Mouse (Mus musculus): ENCODE data around the gene Dnah6. TPM values are rescaled to one million over a fixed set of nuclear protein-coding genes. Genes with fewer than 3 reads are reported as not detected.

Dnah6 gene
- total RNA-seq, 2 experiments from 2014 or later, result 0.41 to 0.58 TPM

DNA sequence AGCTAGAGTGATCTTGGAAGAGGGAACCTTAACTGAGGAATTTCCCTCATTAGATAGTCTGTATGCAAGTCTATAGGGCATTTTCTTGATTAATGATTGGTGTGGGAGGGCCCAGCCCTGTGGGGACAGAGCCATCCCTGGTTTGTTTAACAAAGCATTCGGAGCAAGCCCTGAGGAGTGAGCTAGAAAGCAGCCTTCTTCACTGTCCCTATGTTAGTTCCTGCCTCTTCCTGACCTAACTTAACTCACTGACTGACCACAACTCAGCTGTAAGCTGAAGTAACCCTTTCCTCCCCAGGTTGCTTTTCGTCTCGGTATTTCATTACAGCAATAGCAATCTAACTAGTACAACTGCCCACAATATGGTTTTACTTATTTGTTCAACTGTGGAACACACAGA lies 39.0 kb downstream of the Dnah6 start:
- Histone ChIP-seq H3K4me3 (no peak overlapping the region), H3K27ac (no peak overlapping the region)
- DNase-seq (ENCODE audit: extremely low spot score in 1 of 2, low spot score in 2 of 2), result no peak
- intact Hi-C loops (cut with DNase I), result no loop called here
- TF ChIP-seq CTCF (IDR thresholded peaks at IDR 0.05), result no peak

GRCm38 (mm10) chr6:73182006-73182405 lies 39.4 kb downstream of the Dnah6 start:
- Histone ChIP-seq H3K4me3 (no peak overlapping the region), H3K27ac (no peak overlapping the region)
- no peak for DNase-seq (ENCODE audit: extremely low spot score in 1 of 2, low spot score in 2 of 2)
- no peak for TF ChIP-seq CTCF (IDR thresholded peaks at IDR 0.05)
- intact Hi-C loops (cut with DNase I), result no loop called here

DNA sequence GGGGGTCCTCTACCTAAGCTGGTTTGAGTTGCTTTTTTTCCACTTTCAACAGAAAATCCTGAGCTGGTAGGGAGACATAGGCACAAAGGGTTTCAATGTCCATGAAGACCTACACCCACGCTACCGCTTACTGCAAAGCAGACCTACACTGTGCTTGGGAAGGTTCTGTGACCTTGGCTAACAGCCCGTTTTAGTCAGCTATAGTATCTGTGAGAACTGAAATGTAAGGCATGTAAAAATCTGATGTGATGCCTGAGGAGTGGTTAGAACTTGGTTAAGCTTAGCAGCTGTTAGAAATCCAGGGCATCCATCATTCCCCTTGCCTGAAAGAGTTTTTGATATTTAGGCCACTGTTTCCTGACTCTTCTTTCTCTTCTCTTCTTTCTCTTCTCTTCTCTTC lies 46.3 kb downstream of the Dnah6 start:
- intact Hi-C loops (cut with DNase I), result no loop called here

GRCm38 (mm10) chr6:73167230-73167629 lies 54.2 kb downstream of the Dnah6 start:
- intact Hi-C loops (cut with DNase I), result no loop called here
- DNase-seq (ENCODE audit: extremely low spot score in 1 of 2, low spot score in 2 of 2), result no peak
- peak; percentile 19; the same call in 1 of the 2 replicates for TF ChIP-seq CTCF (IDR thresholded peaks at IDR 0.05)
- Histone ChIP-seq H3K4me3 (no peak overlapping the region), H3K27ac (no peak overlapping the region)

More for the DNA sequence above, 46.3 kb downstream of the Dnah6 start:
- DNase-seq (ENCODE audit: extremely low spot score in 1 of 2, low spot score in 2 of 2), result no peak
- H3K27ac ChIP-seq, result no peak overlapping the region
- TF ChIP-seq CTCF (IDR thresholded peaks at IDR 0.05), result no peak
- H3K4me3 ChIP-seq, result no peak overlapping the region

GRCm38 (mm10) chr6:73162958-73163357 lies 58.5 kb downstream of the Dnah6 start:
- intact Hi-C loops (cut with DNase I), result no loop called here
- H3K4me3 ChIP-seq, result no peak overlapping the region
- no peak for TF ChIP-seq CTCF (IDR thresholded peaks at IDR 0.05)
- no peak for DNase-seq (ENCODE audit: extremely low spot score in 1 of 2, low spot score in 2 of 2)
- H3K27ac ChIP-seq, result no peak overlapping the region

- no peak for TF ChIP-seq CTCF (IDR thresholded peaks at IDR 0.05)
- Histone ChIP-seq H3K27ac (no peak overlapping the region), H3K4me3 (no peak overlapping the region)
- intact Hi-C loops (cut with DNase I), result no loop called here
- no peak for DNase-seq (ENCODE audit: extremely low spot score in 1 of 2, low spot score in 2 of 2)
Observed at GRCm38 (mm10) chr6:73161338-73161737, 60.1 kb downstream of the Dnah6 start.

DNA sequence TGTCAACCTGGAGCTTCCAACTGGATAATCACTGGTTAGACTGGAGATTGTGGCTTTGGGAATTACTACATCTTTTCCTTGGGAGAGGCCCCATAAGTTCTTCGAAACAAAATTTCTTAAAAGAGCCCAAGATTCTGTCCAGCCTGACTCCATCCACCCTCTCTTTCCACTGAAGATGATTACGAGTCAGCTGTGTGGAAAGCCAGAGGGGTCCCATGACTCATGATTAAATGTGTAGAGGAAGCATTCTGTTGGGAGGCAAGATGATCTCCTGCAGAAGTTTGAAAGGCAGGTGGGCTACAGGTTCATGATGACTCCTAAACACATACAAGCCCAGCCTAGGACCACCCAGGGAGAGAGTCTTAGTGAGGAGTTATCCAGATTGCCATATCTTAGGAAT lies 66.0 kb downstream of the Dnah6 start:
- no peak overlapping the region for H3K27ac ChIP-seq
- intact Hi-C loops (cut with DNase I), result no loop called here
- no peak for DNase-seq (ENCODE audit: extremely low spot score in 1 of 2, low spot score in 2 of 2)
- H3K4me3 ChIP-seq, result no peak overlapping the region
- no peak for TF ChIP-seq CTCF (IDR thresholded peaks at IDR 0.05)

GRCm38 (mm10) chr6:73153675-73154074 lies 67.8 kb downstream of the Dnah6 start:
- TF ChIP-seq CTCF (IDR thresholded peaks at IDR 0.05), result peak; percentile 92

GRCm38 (mm10) chr6:73143403-73143802 lies 78.0 kb downstream of the Dnah6 start:
- no peak for DNase-seq (ENCODE audit: extremely low spot score in 1 of 2, low spot score in 2 of 2)
- no peak overlapping the region for H3K27ac ChIP-seq
- H3K4me3 ChIP-seq, result no peak overlapping the region
- TF ChIP-seq CTCF (IDR thresholded peaks at IDR 0.05), result no peak; the same call in 1 of the 2 replicates
- intact Hi-C loops (cut with DNase I), result no loop called here

More at GRCm38 (mm10) chr6:73153675-73154074, 67.8 kb downstream of the Dnah6 start:
- DNase-seq (ENCODE audit: extremely low spot score in 1 of 2, low spot score in 2 of 2), result peak; percentile 80 to 88
- H3K27ac ChIP-seq, result no peak overlapping the region
- H3K4me3 ChIP-seq, result no peak overlapping the region
- intact Hi-C loops (cut with DNase I), result loop anchor here (1.0 to 5.0 kb wide), 2 partner anchors 74 to 213 kb away; no protein-coding TSS in a partner anchor

DNA sequence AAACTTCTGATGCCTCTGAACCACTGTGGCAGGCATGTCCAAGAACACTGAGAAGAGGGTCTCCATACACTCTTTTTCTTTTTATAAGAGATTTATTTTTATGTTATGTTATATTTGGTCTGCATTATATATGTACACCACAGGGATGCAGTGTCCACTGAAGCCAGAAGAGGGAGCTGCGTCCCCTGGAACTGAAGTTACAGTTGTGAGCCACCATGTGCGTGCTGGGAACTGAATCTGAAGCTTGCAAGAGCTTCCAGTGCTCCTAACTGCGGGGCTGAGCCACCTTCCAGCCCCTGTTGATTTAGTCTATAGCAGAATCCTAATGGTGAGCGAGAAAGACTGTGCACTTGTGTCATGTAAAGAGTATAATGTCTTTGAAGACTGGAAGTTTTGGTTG lies 78.7 kb downstream of the Dnah6 start:
- no peak for TF ChIP-seq CTCF (IDR thresholded peaks at IDR 0.05)
- intact Hi-C loops (cut with DNase I), result no loop called here
- Histone ChIP-seq H3K4me3 (no peak overlapping the region), H3K27ac (no peak overlapping the region)
- no peak for DNase-seq (ENCODE audit: extremely low spot score in 1 of 2, low spot score in 2 of 2)

GRCm38 (mm10) chr6:73140836-73141235 lies 80.6 kb downstream of the Dnah6 start:
- intact Hi-C loops (cut with DNase I), result no loop called here
- no peak overlapping the region for H3K27ac ChIP-seq
- H3K4me3 ChIP-seq, result no peak overlapping the region
- no peak for DNase-seq (ENCODE audit: extremely low spot score in 1 of 2, low spot score in 2 of 2)
- TF ChIP-seq CTCF (IDR thresholded peaks at IDR 0.05), result no peak

GRCm38 (mm10) chr6:73132784-73133183 lies 88.7 kb downstream of the Dnah6 start:
- H3K27ac ChIP-seq, result no peak overlapping the region
- intact Hi-C loops (cut with DNase I), result no loop called here
- no peak for TF ChIP-seq CTCF (IDR thresholded peaks at IDR 0.05)
- no peak overlapping the region for H3K4me3 ChIP-seq
- no peak for DNase-seq (ENCODE audit: extremely low spot score in 1 of 2, low spot score in 2 of 2)

DNA sequence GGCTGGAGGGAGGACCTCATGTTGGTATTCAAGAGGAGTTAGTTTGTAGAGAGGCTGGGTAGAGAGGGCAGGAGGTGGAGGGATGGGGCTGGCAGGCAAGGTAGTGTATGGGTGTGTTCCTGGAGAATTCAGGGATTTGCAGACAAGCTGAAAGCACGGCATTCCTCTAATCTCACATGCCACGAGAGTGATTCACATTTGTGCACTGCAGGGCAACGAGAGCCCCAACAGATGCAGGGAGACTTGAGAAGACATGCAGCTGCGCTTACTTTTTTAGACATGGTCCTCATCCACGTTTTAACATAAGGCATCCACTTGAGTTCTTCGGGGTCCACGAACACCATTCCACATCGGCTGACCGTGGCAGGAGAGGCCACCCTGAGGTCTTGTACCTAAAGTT lies 93.9 kb downstream of the Dnah6 start:
- Histone ChIP-seq H3K4me3 (no peak overlapping the region), H3K27ac (no peak overlapping the region)
- no peak for DNase-seq (ENCODE audit: extremely low spot score in 1 of 2, low spot score in 2 of 2)
- intact Hi-C loops (cut with DNase I), result no loop called here
- no peak for TF ChIP-seq CTCF (IDR thresholded peaks at IDR 0.05)
